Comparison of ENCODE assay signal across 5 mouse cellular contexts in the genomic region with DNA sequence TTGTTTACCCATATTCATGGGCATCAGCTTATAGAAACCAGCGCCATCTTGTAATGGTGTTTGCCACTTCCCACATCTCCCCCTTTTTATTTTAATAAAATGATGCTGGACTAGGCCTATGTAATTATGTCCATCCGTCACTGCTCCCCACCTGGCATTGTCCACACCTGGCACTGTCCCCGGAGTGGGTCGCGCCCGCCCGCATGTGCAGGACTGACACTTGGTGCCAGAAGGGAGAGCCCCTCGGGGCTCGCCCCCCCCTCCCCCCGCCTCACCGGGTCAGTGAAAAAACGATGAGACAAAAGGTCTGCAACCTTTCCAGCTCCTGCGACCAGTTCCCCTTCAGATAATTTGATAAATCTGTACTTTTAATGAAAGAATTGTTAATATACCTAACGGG.
DNase-seq lines count a peak whose midpoint lies in the region; ATAC-seq and TF ChIP-seq lines count a peak whose summit lies in the region.
"Not testable (repeated sequence)": the region's sequence is repeated elsewhere in the genome, so short reads cannot be mapped to it uniquely, and the experiment has no call there.

No protein-coding gene starts in this region.

- not testable (repeated sequence) for H3K4me1 ChIP-seq in hindbrain, embryonic 11.5 days (replicated peaks; ENCODE audit: control insufficient read depth, insufficient read depth, low read length); kidney, postnatal 0 days (replicated peaks; ENCODE audit: insufficient read depth, low read length); liver, postnatal 0 days (ENCODE audit: insufficient read depth); midbrain, embryonic 14.5 days (ENCODE audit: control insufficient read depth, insufficient read depth, low read length)

- H3K36me3 ChIP-seq in hindbrain, embryonic 11.5 days (ENCODE audit: control insufficient read depth, insufficient read depth, low read length); kidney, postnatal 0 days (ENCODE audit: insufficient read depth, low read length); liver, postnatal 0 days (replicated peaks; ENCODE audit: insufficient read depth, low read length); midbrain, embryonic 14.5 days (ENCODE audit: control insufficient read depth, insufficient read depth, low read length): not testable (repeated sequence)

- not testable (repeated sequence) for H3K4me2 ChIP-seq in hindbrain, embryonic 11.5 days (replicated peaks; ENCODE audit: low read depth, low read length); kidney, postnatal 0 days (ENCODE audit: low read length); liver, postnatal 0 days (ENCODE audit: low read depth, low read length); midbrain, embryonic 14.5 days (ENCODE audit: low read length)

- not testable (repeated sequence) for TF ChIP-seq EP300 in liver, postnatal 0 days (IDR thresholded peaks at IDR 0.05; ENCODE audit: low read depth)

- not testable (repeated sequence) for H3K9me3 ChIP-seq in hindbrain, embryonic 11.5 days (ENCODE audit: control insufficient read depth, low read length); kidney, postnatal 0 days (replicated peaks; ENCODE audit: low read length); liver, postnatal 0 days (ENCODE audit: low read length); midbrain, embryonic 14.5 days (ENCODE audit: control insufficient read depth, low read length)

- DNase-seq in 3134 (ENCODE audit: extremely low read depth, insufficient read length, low spot score) = peak; percentile 1
- not testable (repeated sequence) for DNase-seq in hindbrain, embryonic 11.5 days (ENCODE audit: low spot score); kidney, postnatal 0 days (ENCODE audit: low spot score); liver, postnatal 0 days; midbrain, embryonic 14.5 days

- not testable (repeated sequence) for H3K4me3 ChIP-seq in hindbrain, embryonic 11.5 days (ENCODE audit: low read depth, low read length); kidney, postnatal 0 days (replicated peaks; ENCODE audit: low read depth, low read length); liver, postnatal 0 days (ENCODE audit: low read depth, low read length); midbrain, embryonic 14.5 days (replicated peaks; ENCODE audit: low read depth, low read length)

- 0 out of 2 replicates have a peak, but pooled peaks have one; percentile 59 for ATAC-seq in hindbrain, embryonic 11.5 days (ENCODE audit: low FRiP score)
- 0 out of 2 replicates have a peak, but pooled peaks have one; percentile 54 for ATAC-seq in kidney, postnatal 0 days (replicated peaks; ENCODE audit: low FRiP score, low read depth)
- ATAC-seq in liver, postnatal 0 days = peak; percentile 54; the same call in 1 of the 2 replicates
- ATAC-seq in midbrain, embryonic 14.5 days (ENCODE audit: low FRiP score, low TSS enrichment) = peak; percentile 50; the same call in 1 of the 2 replicates

- not testable (repeated sequence) for H3K9ac ChIP-seq in hindbrain, embryonic 11.5 days (ENCODE audit: low read depth, low read length); kidney, postnatal 0 days (ENCODE audit: low read depth, low read length); liver, postnatal 0 days (replicated peaks); midbrain, embryonic 14.5 days (replicated peaks; ENCODE audit: low read length)

- H3K27ac ChIP-seq in hindbrain, embryonic 11.5 days (ENCODE audit: low read depth, low read length); kidney, postnatal 0 days; liver, postnatal 0 days (ENCODE audit: low read depth); midbrain, embryonic 14.5 days (replicated peaks; ENCODE audit: low read depth, low read length): not testable (repeated sequence)

- H3K27me3 ChIP-seq in hindbrain, embryonic 11.5 days (ENCODE audit: control insufficient read depth, insufficient read depth, low read length); kidney, postnatal 0 days (ENCODE audit: insufficient read depth, low read length); liver, postnatal 0 days (ENCODE audit: insufficient read depth, low read length); midbrain, embryonic 14.5 days (ENCODE audit: control insufficient read depth, insufficient read depth, low read length): not testable (repeated sequence)

- not testable (repeated sequence) for TF ChIP-seq CTCF in kidney, postnatal 0 days (IDR thresholded peaks at IDR 0.05; ENCODE audit: low read depth); liver, postnatal 0 days (IDR thresholded peaks at IDR 0.05; ENCODE audit: low read depth)

- 57% methylated on average over 14 of the region's 14 CpGs for WGBS in hindbrain, embryonic 11.5 days
- WGBS in kidney, postnatal 0 days = 69% methylated on average over 14 of the region's 14 CpGs
- WGBS in liver, postnatal 0 days (ENCODE audit: insufficient replicate concordance) = 61% methylated on average over 14 of the region's 14 CpGs
- WGBS in midbrain, embryonic 14.5 days = 61% methylated on average over 14 of the region's 14 CpGs
